Mouse (Mus musculus): ENCODE results near the gene Plcd3.

Gene Plcd3

DNA sequence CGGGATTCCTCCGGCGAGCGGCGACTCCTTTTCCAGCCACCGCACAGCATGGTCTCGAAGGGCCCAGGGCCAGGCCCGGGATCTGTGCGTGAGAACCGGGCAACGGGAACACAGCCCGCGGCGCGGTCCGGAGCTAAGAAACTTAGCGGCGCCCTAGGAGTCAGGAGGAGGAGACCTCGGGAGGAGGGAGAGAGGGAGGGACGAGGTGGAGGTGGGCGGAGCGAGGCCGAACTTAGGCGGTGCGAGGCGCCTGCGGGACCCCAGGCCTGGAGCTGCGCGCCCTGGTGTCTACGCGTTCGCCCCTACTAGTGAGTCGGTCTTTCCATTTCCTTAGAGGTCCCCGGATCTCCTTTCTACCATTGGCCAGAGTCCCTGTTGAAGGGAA, at the start of gene Plcd3, which contains the start of gene Acbd4:
Plcd3 (minus strand) TSS at position 178 of the 385 bp plus-strand sequence.
Acbd4 (plus strand) TSS at position 202 of the 385 bp plus-strand sequence.
- DNase-seq (ENCODE audit: low spot score): peak; percentile 23

DNA sequence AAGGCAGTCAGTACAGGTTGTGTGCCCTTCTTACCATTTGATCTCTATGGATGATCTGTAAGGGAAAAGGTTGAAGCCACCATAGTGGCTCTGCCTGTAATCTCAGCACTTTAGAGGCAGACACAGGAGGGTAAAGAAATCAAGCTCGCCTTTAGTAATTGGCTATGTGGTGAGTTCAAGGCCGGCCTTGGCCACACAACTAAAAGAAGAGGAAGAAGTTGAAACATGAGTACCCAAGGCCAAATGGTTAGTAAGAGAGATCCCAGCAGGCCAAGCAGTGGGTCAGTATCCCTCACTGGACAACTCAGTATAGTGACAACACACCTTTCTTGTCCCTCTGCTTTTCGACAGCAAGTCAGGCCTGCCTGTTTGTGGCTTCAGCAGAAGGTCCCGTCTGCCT, 48.3 kb upstream of the Plcd3 start:
- DNase-seq (ENCODE audit: low spot score): no peak

DNA sequence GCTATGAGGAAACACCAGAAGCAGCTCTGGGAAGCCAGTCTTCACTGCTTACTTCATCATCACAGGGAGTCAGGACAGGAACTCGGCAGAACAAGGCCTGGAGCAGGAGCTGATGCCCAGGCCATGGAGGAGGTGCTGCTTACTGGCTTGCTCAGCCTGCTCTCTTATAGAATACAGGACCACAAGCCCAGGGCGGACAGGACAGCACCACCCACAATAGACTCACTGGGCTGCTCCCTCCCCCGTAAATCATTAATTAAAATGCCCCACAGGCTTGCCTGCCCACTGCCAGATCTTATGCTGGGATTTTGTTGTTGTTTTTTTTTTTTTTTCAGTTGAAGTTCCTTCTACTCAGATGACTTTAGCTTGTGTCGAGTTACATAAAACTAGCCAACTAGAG, 46.3 kb upstream of the Plcd3 start:
- DNase-seq (ENCODE audit: low spot score): no peak

DNA sequence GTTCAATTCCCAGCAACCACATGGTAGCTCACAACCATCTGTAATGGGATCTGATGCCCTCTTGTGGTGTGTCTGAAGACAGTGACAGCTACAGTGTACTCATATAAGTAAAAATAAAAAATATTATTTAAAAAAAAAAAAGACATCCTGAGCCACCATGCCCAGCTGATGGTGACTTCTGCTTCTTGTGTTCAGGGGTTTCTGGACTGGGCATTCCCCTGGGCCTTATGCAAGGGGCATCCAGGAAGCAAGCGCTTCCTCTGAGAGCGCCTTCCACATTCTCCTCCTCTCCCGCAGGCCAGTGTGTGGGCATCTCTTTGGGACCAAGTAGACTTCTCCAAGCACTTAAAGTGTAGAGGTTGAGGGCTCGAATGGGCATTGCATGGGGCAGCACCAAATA, 44.9 kb upstream of the Plcd3 start:
- DNase-seq (ENCODE audit: low spot score): no peak

DNA sequence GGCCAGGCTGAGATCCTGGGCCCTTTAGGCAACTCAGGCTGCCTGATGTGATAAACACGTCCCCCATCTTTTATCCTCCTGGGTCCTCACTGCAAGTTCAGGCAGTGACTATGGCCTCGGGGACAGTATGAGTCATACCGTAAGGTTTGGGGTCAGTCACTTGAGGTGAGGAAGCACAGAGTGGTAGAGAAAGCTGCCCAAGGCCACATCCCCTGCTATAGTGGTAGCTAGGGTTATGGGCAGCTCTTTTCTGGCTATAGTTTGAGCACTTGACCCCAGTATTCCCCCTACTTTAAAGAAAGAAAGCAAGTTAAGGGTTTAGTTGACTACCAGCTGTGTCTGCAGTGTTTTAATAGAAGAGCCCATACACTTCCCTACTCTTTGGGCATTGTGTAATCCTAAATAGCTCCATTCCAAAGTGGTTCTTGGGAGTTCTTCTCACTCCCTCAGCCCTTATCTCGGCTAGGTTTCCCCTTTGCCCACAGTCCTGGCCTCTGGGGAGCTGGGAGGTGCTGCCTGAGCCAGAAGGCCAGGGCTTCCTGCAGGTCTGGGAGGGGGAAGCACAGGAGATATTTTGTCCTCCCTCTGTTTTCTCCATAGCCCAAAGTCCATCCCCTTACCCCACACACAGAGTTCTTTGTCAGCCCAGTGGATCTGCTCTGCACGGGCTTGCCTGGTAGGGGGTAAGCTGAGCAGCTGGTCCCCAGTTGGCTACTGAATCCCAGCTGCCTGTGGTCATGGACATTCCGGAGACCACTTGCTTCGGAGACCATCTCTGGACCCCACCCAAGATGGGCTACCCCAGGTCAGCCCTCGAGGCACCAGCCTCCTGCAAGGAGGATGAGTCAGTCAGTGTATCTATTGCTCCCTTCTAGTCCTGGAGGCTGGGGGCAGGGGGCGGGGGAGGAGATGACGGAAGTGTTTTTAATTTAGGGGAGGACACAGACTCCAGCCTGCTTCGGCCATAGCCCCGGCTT, 43.1 kb upstream of the Plcd3 start:
- DNase-seq (ENCODE audit: low spot score): no peak

DNA sequence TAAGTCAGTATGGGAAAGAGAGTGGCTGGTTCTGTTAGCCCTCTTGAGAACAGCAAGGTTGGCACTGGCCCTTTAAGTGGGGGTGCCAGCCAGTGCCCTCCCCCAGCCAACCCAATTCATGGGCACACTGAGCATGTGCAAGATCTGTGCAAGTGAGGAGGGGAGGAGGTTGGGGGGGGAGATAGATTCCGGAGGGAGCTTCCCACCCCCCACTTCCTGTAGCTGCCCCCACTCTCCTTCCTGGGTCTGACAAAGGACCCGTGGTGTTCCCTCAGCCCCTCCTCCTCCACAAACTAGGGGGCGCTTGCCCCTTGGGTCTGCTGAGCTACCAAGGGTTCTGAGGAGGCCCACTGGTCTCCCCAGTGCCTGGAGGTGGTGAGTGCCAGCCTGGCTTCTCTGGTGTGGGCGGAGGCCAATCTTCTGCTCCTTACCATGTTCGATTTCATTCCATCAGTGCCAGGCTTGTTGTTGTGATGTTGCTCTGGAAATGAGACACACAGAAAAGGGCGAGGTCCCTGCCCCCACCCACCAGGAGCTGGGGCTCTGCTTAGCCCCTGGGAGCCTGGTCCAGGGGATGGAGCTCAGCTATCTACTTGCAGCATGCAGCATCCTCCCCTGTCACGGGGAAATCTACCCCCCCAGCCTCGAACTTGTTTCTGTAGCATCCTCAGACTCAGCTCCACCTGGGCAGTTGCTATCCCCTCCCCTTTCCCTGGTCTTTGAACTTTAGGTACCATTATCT, 41.2 kb upstream of the Plcd3 start:
- peak; percentile 70 for DNase-seq (ENCODE audit: low spot score)

DNA sequence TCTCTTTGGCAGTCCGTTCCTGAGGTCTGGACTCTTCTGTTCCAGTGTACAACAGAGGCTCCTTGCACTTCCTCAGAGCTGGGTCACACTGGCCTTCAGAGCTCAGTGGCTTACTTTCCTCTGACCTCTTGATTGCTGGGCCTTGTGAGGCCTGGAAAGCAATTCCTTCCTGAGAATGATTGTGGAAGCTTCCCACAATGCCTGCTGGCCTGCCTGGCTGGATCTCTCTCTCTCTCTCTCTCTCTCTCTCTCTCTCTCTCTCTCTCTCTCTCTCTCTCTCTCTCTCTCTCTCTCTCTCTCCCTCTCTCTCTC, 40.4 kb upstream of the Plcd3 start:
- DNase-seq (ENCODE audit: low spot score): no peak

DNA sequence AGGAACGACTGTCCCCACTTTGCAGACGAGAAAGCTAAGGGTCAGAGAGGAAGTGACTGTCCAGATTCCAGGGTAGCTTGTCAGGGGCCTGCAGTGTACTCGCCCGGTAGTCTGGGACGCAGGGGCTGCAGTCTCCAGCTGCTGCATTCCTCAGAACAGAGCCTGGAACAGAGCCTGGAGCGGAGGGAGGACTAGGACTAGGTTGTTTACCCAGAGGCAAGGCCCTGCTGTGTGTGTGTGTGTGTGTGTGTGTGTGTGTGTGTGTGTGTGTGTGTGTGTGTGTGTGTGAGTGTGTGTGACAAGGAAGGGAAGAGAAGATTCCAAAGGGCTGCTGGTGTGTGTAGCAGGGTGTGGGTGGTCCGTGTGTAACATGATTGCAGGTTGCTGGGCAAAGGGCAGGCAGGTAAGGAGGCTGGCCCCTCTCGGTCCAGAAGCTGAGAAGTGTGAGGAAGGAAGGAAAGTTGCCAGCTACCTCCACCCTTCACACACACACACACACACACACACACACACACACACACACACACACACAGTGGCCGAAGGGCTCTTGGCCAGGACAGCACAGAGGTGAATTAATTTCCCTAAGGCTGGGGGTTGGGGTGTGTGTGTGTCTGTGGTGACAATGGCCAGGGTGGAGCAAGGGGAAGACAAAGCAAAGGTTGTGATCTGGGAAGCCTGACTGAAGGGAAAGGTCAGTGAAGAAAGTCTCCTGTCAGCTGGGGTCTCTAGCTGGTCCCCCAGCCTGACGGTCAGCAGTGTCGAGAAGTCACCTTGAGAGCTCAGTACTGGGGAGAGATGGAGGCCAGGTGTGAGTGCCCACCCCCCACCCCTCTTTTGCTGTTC, 39.9 kb upstream of the Plcd3 start:
- no peak for DNase-seq (ENCODE audit: low spot score)

DNA sequence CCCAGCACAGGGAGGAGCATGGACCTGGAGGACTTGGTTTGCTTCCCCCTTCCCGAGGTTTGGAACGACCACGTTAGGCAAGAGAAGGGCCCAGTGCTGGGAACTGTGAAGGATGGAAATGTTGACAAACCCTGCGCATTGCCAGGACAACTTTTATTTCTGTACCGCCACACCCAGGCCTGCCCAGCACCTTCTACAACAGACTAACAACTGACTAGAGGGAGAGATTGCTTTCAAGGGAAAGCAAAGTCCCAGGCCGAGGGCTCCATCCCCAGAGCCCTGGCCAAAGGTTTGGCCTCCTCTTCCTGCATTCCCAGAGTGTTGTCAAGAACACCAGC, 39.3 kb upstream of the Plcd3 start:
- no peak for DNase-seq (ENCODE audit: low spot score)

DNA sequence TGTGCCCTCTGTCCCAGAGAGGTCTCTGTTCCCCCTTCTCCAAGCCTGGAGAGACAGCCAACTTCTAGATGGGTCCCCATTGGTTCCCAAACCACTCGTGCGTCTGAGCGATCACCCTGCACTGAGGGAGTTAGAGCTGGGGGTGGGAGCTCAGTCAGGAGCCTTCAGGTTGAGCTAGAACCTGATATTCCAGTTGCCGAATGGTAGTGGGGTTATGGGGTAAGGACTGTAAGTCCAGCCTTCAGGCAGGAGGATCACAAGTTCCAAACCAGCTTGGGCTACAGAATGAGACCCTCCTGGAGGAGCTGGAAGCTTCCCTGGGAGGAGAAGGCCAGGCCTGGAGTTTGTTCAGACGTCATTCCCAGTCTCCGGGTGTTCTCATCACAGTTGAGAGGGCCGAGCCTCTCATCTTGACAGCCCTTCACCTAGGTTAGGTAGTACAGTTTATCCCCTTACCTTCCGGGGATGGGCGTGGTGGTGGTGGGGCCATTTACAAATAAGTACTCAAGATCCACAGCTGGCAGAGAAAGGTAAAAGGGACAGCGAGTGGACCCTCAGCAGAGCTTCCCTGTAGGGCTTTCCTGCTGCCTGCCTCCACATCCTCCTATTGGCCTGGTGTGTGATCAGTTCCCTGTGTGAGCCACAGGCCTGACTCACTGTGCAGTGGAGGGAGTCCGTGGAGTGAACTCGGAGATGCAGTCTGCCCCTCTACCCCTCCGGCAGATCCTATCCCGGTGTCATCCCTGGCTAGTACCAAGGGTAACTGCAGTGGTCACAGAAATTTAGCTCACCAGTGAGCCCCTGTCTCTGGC, 38.7 kb upstream of the Plcd3 start:
- no peak for DNase-seq (ENCODE audit: low spot score)

DNA sequence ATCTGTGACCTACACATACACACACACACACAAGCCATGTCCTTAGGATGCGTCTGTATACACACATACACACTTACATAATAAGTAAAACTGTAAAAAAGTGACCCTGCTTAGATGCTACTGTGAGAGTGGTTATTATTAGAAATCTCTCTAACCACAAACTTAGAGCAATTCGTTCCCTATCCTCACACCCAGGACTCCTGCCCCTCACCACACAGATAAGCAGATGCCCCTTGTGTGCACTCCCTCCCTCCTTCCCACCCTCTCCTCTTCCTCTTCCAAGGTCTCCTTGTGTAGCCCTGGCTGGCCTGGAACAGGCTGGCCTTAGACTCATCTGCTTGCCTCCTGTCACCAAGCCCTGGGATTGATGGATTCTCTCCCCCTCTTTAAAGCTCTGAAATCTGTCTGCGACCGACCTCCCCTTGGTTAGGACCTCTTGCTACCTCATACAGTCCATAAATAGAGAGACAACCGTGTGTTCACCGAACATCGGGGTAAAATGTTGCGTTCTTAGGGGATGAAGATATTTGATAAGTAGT, 34.6 kb upstream of the Plcd3 start:
- no peak for DNase-seq (ENCODE audit: low spot score)

DNA sequence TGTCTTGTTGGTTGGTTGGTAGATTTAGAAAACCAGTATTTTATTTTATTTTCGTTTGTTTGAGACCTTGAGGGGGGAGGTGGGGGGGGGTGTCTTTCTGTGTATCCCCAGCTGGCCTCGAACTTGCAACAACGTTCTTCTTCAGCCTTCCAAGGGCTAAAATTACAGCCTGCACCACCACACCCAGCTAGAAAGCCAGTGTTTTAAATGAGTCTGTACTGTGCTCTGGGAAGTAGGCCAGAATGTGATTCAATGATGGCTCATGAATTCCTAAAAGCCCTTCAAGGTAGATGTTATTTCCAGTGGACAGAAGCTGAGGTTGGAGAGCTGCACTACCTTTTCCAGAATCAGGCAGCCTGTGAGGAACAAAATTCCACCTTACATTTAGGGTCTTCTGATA, 32.8 kb upstream of the Plcd3 start:
- no peak for DNase-seq (ENCODE audit: low spot score)

DNA sequence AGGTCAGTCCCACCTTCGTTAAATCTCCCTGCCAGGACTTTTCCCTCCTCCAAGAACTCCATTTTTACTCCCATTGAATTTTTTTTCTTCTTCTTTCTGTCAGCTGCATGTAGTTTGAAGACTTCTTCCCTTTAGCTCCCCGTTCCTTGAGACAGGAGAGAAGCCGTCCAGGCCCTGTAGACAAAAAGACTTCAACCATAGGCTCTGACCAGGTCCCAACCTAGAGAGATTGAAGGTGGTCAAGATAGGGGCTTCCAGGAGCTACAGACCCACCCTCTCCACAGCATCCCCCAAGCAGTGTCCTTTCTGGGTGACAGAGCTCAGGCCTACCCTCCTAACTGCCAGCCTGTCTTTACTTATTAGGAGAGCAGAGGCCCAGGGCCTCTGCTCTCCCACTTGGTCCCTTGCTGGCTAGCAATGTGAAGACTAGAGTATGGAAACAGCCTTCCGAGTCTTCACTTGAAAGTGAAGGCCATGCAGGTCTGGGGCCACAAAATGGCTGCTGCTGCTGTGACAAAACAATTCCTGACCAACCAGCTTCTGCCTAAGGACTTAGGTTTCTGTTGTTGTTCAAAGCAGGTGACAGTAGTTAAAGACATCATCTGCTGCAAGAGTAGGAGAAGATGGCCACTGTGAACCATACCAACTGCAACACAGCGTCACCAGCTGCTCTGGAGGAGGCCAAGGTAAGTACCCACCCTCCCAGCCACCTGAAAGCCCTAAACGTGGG, 32.2 kb upstream of the Plcd3 start:
- DNase-seq (ENCODE audit: low spot score): no peak

DNA sequence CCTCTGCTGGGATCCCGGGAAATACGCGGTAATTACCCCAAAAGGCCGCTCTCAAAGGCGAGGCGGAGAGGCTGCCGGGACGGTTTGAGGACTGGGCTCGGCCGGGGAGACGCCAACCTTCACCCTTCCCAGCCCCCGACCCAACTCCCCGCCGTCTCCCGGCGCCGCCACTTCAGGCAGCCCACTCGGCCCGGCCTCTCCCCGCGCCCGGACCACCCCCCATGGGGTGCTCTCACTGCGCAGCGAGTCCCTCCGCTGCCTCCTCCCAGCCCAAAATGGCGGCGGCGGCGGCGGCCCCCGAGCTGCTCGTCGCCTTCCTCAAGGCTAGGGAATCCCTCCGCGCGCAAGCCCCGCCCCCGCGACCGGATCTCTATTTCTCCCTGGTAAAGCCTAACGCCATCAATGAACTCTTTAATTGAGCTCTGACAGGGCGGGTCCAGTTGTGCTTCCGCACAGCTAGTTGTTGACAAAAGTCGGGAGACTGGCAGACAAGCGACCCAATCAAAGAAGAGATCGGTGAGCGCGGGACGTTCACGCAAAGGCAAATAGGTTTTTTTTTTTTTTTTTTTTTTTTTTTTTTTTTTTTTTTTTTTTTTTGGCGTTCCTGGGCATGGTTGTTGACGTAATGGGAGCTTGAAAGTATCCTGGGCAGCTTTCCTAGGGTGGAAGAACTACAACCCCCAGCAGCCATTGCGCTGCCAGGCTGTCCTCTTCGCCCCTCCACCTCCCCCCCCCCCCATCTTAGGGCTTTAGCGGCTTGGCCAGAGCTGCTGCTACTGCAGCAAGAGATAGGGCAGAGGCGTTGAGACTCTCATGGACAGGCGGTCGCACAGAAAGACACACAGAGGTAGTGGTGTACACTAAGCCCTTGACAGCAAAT, 31.4 kb upstream of the Plcd3 start:
- peak; percentile 100 for DNase-seq (ENCODE audit: low spot score)

DNA sequence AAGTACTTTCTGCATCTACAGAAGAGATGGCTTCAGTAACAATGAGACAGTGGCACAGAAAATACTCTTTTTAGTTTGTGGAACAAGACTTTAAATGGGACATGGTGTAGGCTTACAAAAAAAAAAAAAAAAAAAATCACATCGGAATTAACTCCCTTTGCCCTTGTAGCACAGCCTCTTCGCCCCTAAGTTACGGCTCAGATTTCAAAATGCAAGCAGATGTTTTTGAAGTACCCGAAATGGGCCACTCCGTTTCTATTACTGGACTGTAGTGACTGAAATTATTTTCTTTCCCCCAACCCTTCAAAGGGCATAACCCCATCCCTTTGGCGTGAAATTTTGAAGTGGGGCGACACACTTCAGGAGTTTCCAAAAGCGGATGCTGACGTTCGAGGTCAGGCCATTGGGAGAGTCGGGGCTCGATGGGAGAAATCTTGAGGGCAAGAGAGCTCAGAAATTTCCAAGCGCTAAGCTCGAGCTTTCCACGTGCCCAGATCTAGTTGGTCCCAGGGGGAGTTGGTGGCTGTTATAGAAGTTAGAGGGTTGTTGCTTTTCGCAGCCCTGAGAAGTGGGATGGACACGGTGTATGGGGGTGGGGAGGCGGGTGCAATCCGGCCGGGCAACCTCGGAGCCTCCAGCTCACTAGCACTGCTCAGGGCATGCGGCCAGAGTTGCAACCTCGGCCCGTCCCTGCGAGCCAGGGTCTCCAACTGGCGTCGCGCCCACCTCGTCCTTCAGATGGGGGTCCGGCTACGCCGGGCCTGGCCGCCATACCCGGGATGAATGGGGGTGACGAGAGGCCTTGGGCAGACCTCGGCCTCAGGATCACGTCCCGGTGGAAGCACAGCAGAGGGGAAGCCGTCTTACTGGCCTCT, 30.5 kb upstream of the Plcd3 start, which contains the start of gene Hexim2:
Hexim2 (plus strand) TSS at position 729 of the 875 bp plus-strand sequence.
- DNase-seq (ENCODE audit: low spot score): no peak

DNA sequence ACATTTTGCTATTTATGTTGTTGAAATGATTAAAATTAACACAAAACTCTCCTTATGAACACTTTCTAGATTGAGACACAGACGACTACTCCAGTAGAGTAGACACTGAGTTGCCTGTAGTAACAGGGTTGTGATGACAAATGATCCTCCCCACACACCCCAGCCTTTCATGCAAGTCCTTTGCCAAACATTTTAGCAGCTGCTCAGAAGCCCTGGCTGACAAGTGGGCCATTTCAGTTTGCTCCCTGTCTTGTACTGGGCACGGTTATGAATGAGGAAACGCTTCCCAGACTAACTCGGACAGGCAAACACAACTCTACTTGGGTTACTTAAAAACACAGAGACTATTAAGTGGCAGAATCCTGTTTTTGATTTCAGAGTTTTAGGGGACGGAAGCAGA, 18.9 kb upstream of the Plcd3 start:
- DNase-seq (ENCODE audit: low spot score): no peak

DNA sequence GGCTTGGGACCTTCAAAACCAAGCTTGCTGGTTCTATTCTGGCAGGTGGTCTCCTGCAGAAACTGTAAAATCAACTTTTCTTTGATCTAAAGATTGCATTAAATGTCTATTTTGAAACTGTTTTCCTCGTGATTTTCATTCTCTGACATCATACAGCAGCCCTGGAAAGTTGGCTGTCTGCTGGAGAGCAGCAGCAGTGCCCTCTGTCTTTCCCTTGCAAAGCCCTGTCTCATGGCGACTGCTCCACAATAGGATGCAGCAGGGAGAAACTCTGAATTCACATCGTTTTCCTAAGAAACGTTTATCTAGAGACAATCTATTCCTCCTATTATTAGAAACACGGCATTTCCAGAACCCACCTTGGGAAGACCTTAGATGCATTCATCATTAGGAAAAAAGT, 18.2 kb upstream of the Plcd3 start:
- DNase-seq (ENCODE audit: low spot score): no peak

DNA sequence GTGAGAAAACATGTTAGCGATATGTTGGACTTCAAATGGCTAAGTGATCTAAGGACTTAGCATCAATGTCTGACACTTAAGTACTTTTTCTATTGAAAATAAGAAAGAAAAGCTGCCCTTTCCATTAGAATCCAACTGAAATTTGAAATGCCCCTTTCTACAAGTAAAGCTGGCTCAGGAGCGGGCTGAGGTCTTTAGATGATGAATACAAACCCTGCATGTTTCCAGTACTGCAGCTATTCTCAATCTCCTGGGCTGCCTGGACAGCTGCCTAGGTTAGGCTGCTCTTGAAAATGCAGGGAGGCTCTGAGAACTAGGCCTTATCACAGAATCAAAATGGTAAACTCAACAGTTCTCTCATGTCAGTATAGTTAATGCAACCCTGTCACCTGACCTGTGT, 17.4 kb upstream of the Plcd3 start:
- no peak for DNase-seq (ENCODE audit: low spot score)

DNA sequence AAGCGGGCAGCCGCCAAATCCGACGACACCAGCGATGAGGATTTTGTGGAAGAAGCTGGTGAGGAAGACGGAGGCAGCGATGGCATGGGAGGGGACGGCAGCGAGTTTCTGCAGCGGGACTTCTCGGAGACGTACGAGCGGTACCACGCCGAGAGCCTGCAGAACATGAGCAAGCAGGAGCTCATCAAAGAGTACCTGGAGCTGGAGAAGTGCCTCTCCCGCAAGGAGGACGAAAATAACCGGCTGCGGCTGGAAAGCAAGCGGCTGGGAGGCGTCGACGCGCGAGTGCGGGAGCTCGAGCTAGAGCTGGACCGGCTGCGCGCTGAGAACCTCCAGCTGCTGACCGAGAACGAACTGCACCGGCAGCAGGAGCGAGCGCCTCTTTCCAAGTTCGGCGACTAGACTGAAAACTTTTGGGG, 16.1 kb upstream of the Plcd3 start:
- DNase-seq (ENCODE audit: low spot score): peak; percentile 24
